Mouse (Mus musculus) embryo, embryonic 10.5 days (tissue): ENCODE measurements at regions not wholly inside any gene's neighbourhood (a gene's known extent, or its start where the extent isn't known, plus 50 kb on each side); places are given as distances from the start of the nearest gene placed in this dataset.

Experiments
- DNase-seq: peaks from one replicate; pipeline ENCODE4 v3.0.0-alpha.2; 2015; ENCODE audit warnings: low spot score

DNA sequence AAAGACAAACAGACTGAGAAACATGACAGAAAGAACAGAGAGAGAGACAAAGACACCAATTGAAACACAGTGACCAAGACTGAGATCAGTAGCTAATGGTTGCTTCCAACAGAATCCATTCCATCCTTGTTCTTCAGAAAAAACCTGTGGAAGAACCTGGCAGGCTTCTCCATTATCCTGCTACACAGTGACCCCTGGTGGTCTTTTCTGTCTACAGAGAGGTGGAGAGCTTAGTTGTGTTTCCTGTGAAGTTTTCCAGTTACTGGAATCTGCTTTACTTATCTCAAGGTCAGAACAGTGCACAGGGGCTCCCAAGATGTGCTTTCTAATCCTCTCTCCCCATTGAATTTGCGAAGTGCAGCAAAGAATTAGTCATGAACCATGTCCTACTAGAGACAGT, 339.1 kb upstream of the Msl3l2 start:
- peak; percentile 81 for DNase-seq

DNA sequence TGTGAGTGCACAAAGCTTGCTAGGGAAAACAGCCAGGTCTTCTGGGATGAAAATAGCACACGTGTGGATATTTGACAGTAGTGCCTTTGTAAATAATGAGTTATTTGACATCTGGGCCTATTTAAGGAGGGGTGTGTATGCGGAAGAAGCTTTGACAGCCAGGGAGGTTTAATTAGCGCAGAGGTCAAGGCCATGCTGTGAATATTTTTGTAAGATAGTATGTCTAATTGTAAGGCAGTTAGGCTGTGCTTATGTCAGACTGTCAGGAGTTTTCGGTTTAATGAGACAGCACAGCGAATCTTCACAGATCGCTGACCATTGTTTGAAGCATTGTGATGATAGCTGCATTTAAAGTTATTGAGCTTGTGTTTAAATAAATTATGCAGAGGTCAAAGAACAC, 337.1 kb upstream of the Msl3l2 start:
- peak; percentile 35 for DNase-seq

DNA sequence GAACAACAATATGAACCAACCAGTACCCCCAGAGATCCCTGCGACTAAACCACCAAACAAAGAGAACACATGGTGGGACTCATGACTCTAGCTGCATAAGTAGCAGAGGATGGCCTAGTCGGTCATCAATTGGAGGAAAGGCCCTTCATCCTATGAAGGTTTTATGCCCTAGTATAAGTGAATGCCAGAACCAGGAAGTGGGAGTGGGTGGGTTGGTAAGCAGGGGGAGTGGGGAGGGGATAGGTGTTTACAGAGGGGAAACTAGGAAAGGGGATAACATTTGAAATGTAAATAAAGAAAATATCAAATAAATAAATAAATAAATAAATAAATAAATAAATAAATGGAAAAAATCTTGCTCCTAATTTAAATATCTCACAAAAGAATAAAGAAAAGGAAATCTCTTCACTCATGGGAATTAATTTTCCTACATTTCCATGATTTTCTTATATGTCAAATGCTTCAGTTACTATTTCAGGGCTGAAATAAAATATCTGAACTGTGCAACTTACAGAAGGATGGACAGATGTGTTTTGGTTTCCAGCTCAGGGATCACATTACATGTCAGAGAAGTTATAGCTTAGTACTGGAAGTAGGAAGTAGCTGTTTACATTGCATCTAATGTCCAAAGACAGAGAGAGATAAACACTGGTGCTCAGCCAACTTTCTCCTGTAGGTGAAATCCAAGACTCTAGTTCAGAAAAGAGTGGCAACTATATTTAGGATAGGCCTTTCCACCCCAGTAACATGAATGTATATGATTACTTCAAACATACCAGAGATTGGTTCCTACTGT, 323.8 kb upstream of the Msl3l2 start:
- no peak for DNase-seq

DNA sequence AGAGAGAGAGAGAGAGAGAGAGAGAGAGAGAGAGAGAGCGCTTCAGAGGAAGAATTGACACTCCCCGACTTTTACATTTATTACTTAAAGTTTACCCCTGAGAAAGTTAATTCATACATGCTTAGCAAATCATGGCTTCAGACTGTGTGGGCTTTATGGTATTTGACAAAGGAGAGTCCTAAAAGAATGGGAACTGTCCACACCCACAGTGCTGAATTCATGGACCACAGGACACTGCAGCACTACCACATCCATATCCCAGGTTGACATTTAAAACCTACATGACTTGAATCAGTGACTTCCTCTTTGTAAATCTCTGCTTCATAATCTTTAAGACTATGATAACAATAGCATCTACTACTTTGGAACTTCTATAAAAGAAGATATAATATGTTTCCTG, 292.8 kb upstream of the Msl3l2 start:
- peak; percentile 68 for DNase-seq

DNA sequence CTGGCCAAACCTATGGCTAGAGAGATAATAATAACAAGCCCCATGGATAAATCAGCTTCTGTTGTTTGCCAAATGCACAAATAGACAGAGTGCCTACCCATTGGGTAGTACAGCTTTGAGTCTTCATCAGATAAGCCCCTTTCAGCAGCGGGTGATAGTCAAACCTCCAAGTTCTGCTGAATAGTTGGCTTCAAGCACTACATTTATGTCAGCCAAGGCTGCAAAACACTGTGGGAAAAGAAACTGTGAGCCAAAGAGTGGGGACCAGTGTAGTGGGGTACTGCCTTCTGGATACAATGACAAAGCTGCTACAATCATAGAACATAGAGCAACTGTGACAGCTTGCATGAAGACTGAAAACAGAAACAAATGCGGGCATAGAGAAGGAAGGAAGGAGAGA, 255.4 kb upstream of the Msl3l2 start:
- no peak for DNase-seq

DNA sequence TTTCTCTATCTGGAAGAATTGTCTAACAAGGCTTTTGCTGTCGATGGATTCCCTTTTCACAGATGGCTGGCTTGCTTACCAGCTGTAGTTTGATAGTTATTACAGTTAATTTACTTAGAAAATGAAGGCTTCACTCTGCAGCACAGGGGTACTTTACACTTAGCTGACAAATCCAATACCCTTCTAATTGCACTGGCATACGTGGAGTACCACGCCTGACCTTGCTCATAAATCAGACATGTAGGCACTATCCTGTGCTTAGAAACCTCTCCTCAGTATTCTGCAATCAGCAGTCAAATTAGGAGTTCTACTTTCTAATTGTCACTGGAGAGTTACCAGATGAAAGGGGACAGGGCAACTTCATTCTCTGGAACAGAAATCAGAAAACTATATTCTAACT, 214.1 kb upstream of the Msl3l2 start:
- DNase-seq, result no peak

DNA sequence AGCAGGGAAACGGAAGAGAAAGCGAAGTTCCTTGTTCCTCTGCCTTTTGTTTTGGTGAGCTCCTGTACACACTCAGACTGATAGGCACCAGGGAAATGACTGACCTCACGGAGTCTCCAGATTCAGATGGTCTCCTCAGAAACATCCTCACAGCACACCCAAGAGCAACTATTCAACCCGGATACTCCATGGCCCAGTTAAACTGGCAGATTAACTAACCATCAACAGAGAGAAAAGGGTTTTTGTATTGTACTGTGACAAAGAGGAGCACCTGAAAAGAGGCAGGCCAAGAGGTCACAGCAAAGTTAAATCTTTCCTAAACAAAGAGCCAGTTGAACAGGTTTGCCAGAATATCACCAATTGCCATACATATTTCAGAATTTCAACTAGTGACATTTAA, 177.6 kb upstream of the Msl3l2 start:
- DNase-seq, result no peak

DNA sequence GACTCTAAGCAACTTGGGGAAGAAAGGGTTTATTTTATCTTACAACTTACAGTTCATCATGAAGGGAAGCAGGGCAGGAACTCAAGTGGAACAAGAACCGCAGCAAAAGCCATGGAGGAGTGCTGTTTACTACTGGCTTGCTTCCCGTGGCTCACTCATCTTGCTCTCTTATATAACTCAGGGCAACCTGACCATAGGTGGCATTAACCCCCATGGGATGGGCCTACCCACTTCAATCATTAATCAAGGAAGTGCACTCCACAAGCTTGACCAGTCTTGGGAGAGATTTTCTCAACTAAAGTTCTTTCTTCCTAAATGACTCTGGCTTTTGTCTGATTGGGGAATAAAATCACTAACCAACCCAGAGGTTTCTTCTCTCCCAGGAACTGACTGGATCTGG, 172.7 kb upstream of the Msl3l2 start:
- no peak for DNase-seq

DNA sequence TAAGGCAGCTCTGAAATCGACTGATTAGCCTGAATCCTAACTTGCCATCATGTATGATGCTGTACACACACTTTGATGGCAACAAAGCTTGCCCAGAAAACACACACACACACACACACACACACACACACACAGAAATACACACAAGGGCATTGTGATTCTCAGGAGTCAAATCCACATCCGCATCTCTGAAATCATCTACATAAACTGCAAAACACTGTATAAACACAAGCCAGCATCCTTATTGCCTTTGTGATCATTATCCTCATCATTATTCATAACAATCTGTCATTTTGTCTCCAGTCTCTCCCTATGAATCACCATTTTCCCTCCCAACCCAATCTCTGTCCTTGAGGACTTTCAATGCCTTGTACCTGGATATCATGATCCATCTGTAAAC, 171.3 kb upstream of the Msl3l2 start:
- DNase-seq, result no peak

DNA sequence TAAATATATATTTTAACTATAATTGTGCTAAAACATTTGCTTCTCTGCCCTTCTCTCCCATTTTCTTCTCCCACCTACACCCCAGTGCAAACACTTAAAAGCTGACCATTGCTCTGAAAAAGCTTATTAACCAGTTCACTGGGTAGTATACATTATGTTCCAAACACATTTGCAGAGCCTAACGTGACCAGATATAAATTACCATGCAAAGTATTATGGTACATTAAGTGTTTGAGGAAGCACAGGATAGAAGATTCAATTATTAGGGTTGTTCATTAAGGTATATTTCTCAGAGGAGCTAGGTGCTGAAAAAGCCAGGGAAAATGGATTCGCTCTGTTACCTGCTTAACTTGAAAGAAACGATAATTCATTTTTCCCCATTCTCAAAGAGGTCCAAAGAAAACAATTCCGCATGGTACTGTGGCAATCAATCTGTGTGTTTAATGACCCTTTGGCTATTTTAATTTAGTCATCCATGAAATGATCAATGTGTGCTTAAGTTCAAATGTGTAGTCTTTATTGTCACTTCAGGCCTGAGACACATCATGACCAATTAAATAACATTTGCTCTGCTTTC, 144.0 kb upstream of the Msl3l2 start:
- no peak for DNase-seq
